Mouse (Mus musculus) kidney, adult 2 months (tissue): ENCODE measurements around the gene Ticrr.

ENCODE experiments used
- CTCF ChIP-seq: fragments of 200-500 bp; conservative IDR thresholded peaks from 2 replicates; pipeline ENCODE4 v1.5.1; 2011; ENCODE audit warnings: low read depth, mild to moderate bottlenecking, control low read depth, low read length, moderate library complexity, mixed read lengths; ENCODE audit not compliant: insufficient read depth, insufficient read length
- POLR2A ChIP-seq: fragments of 200-500 bp; IDR thresholded peaks from one replicate; pipeline ENCODE4 v1.6.1; 2011; ENCODE audit warnings: low read depth, low read length, control low read depth

DNA sequence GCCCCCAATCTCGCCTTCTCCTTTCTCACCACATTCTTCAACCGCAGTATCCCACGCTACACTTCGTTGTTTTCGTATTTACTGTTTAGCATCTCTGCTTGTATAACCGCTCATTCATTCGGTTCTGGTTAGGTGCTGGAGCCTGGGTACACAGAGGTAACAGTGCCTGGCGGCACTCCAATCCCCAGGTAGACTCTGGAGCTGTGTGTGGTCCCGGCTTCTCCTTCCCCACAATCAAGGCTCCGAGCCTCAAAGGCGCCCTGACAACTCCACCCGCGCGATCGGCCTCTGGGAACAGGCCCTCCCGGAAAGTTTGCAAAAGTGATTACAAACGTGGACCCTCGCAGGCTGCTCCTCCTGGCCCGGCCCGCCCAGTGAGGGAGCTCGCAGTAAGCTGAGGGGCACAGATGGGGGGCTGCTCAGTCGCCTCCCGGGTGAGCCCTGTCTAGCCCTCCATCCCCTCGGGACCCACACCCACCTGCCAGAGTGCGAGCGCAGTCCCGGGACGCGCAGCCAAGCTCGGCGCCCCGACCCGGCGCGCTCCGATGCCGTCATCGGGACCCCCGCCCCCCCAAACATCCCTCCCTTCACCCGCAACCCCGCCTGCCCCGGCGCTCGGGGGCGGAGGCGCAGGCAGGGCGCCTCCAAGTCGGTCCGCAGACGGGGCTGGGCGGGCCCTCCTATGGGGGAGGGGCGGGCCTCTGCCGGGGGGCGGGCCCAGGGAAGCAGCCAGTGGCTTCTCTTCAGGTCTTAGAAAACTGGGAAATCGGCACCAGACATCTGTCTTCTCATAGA is 55.4 kb downstream of the Ticrr start, which contains the start of gene Kif7:
- TF ChIP-seq CTCF (no peak), POLR2A (no peak)
